Mouse (Mus musculus): Measurements from ENCODE around the gene Appl2. TPM values are rescaled to one million over a fixed set of nuclear protein-coding genes. Genes with fewer than 3 reads are reported as not detected.
"Not testable (repeated sequence)": the region's sequence is repeated elsewhere in the genome, so short reads cannot be mapped to it uniquely, and the experiment has no call there.

Appl2 gene
- 45.1 and 54.3 TPM in 2 replicates for polyA plus RNA-seq (2016; fragmentation: Nextera tagmentation; extraction: Ambion mirVana)

- Histone ChIP-seq H3K9ac (peak within 1 kb of the TSS; percentile 80), H3K4me3 (peak within 1 kb of the TSS; percentile 82), H3K9me3 (no peaks in the 10 kb centered on the region), H3K4me2 (replicated peaks) (peak within 1 kb of the TSS; percentile 80), H3K27me3 (replicated peaks) (no peaks in the 10 kb centered on the region), H3K4me1 (peaks cover 38% of the 10 kb centered on the region), H3K36me3 (no peaks in the 10 kb centered on the region), H3K27ac (peak within 1 kb of the TSS; percentile 37)
- ATAC-seq (ENCODE audit: low FRiP score, low read depth): peak; percentile 95
- WGBS: under 1% methylated on average over 58 of the region's 59 CpGs
Measured at GRCm38 (mm10) chr10:83648131-83649020, at the start of gene Appl2. Appl2 (minus strand) TSS chr10:83648738.

GRCm38 (mm10) chr10:83696226-83696625, 47.7 kb upstream of the Appl2 start:
- H3K27ac ChIP-seq: no peak overlapping the region
- no peak overlapping the region for H3K9ac ChIP-seq
- 86% methylated on average over 4 of the region's 4 CpGs for WGBS
- no peaks in the 10 kb centered on the region for H3K27me3 ChIP-seq (replicated peaks)
- no peak overlapping the region for H3K4me3 ChIP-seq
- ATAC-seq (ENCODE audit: low FRiP score, low read depth): no peak
- H3K9me3 ChIP-seq: no peaks in the 10 kb centered on the region
- H3K4me1 ChIP-seq: no peaks in the 10 kb centered on the region
- H3K4me2 ChIP-seq (replicated peaks): no peak overlapping the region
- H3K36me3 ChIP-seq: no peaks in the 10 kb centered on the region

- H3K36me3 ChIP-seq: no peaks in the 10 kb centered on the region
- WGBS: 87% methylated on average over 11 of the region's 11 CpGs
Measured at GRCm38 (mm10) chr10:83692175-83692895, 43.8 kb upstream of the Appl2 start.

GRCm38 (mm10) chr10:83688215-83688614, 39.7 kb upstream of the Appl2 start:
- no peak for ATAC-seq (ENCODE audit: low FRiP score, low read depth)
- Histone ChIP-seq H3K27me3 (replicated peaks) (no peaks in the 10 kb centered on the region), H3K9ac (no peak overlapping the region), H3K4me3 (no peak overlapping the region), H3K36me3 (no peaks in the 10 kb centered on the region), H3K4me1 (no peaks in the 10 kb centered on the region), H3K4me2 (replicated peaks) (no peak overlapping the region), H3K27ac (no peak overlapping the region), H3K9me3 (no peaks in the 10 kb centered on the region)
- 85% methylated on average over 2 of the region's 2 CpGs for WGBS

More at GRCm38 (mm10) chr10:83692175-83692895, 43.8 kb upstream of the Appl2 start:
- Histone ChIP-seq H3K27me3 (replicated peaks) (no peaks in the 10 kb centered on the region), H3K4me1 (no peaks in the 10 kb centered on the region), H3K9me3 (no peaks in the 10 kb centered on the region), H3K9ac (no peak overlapping the region), H3K4me2 (replicated peaks) (no peak overlapping the region), H3K27ac (no peak overlapping the region), H3K4me3 (no peak overlapping the region)
- ATAC-seq (ENCODE audit: low FRiP score, low read depth): no peak

DNA sequence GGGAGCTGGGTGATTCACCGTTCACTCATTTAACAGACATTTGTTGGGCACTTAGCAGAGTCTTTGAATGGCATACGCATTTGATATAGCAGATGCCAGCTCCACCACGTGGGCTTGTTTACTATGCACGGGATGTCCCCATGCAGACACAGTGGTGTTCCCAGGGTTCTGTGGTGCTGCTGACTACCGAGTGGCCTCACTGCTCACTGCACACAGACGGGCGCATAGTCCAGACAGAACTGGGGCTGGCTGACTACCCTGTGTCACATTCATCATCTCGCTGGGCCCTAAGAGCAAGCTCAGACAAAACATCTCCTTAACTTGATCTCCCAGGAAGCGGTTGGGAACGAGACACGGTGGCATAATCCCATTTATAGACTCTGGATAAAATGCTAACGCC, 32.8 kb upstream of the Appl2 start:
- Histone ChIP-seq H3K4me2 (replicated peaks) (no peak overlapping the region), H3K9me3 (no peaks in the 10 kb centered on the region), H3K36me3 (no peaks in the 10 kb centered on the region), H3K4me3 (no peak overlapping the region), H3K27me3 (replicated peaks) (no peaks in the 10 kb centered on the region), H3K9ac (no peak overlapping the region), H3K4me1 (no peaks in the 10 kb centered on the region), H3K27ac (no peak overlapping the region)
- WGBS: 92% methylated on average over 12 of the region's 12 CpGs
- no peak for ATAC-seq (ENCODE audit: low FRiP score, low read depth)

- no peak overlapping the region for H3K27ac ChIP-seq
- no peaks in the 10 kb centered on the region for H3K36me3 ChIP-seq
- WGBS: 89% methylated on average over 4 of the region's 4 CpGs
- no peak overlapping the region for H3K4me3 ChIP-seq
- no peak for ATAC-seq (ENCODE audit: low FRiP score, low read depth)
- H3K4me1 ChIP-seq: no peaks in the 10 kb centered on the region
- no peak overlapping the region for H3K9ac ChIP-seq
- H3K27me3 ChIP-seq (replicated peaks): no peaks in the 10 kb centered on the region
- H3K4me2 ChIP-seq (replicated peaks): no peak overlapping the region
- H3K9me3 ChIP-seq: no peaks in the 10 kb centered on the region
Measured at GRCm38 (mm10) chr10:83666556-83666955, 18.0 kb upstream of the Appl2 start.

- ATAC-seq (ENCODE audit: low FRiP score, low read depth): no peak
- Histone ChIP-seq H3K4me3 (no peak overlapping the region), H3K9me3 (no peaks in the 10 kb centered on the region), H3K9ac (no peak overlapping the region), H3K27me3 (replicated peaks) (no peaks in the 10 kb centered on the region), H3K27ac (no peak overlapping the region), H3K4me2 (replicated peaks) (no peak overlapping the region), H3K36me3 (no peaks in the 10 kb centered on the region), H3K4me1 (no peaks in the 10 kb centered on the region)
- 82% methylated on average over 8 of the region's 8 CpGs for WGBS
Measured at GRCm38 (mm10) chr10:83661925-83662324, 13.4 kb upstream of the Appl2 start.

- H3K27me3 ChIP-seq (replicated peaks): no peaks in the 10 kb centered on the region
- no peak overlapping the region for H3K4me3 ChIP-seq
- no peak overlapping the region for H3K9ac ChIP-seq
- no peak overlapping the region for H3K4me2 ChIP-seq (replicated peaks)
- no peak overlapping the region for H3K27ac ChIP-seq
- H3K9me3 ChIP-seq: no peaks in the 10 kb centered on the region
- H3K4me1 ChIP-seq: no peaks in the 10 kb centered on the region
- 74% methylated on average over 4 of the region's 4 CpGs for WGBS
- no peaks in the 10 kb centered on the region for H3K36me3 ChIP-seq
- no peak for ATAC-seq (ENCODE audit: low FRiP score, low read depth)
Measured at GRCm38 (mm10) chr10:83660605-83661004, 12.1 kb upstream of the Appl2 start.

DNA sequence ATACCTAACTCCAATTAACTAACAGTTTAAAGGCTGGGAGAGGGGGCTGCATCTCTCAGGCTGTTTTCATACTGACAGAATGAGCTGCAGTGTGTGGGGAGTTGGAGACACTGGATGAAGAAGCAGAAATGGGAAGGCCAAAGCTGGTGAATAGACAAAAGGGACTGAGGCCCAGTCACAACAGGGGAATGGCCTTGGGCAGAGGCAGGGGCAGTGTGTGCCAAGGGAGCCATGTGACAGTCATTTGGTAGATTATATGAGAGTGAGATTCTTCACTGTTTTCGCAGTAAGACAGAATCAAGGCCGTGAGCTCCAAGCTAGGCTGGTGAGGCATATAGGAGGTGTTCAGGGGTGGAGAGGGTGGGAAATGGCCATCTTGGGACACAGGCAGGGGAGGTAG, 6.1 kb upstream of the Appl2 start:
- H3K36me3 ChIP-seq: no peaks in the 10 kb centered on the region
- H3K4me2 ChIP-seq (replicated peaks): no peak overlapping the region
- no peaks in the 10 kb centered on the region for H3K27me3 ChIP-seq (replicated peaks)
- no peaks in the 10 kb centered on the region for H3K4me1 ChIP-seq
- no peaks in the 10 kb centered on the region for H3K9me3 ChIP-seq
- no peak overlapping the region for H3K4me3 ChIP-seq
- no peak overlapping the region for H3K9ac ChIP-seq
- H3K27ac ChIP-seq: no peak overlapping the region
- 91% methylated on average over 2 of the region's 2 CpGs for WGBS
- no peak for ATAC-seq (ENCODE audit: low FRiP score, low read depth)

- peaks cover 10% of the 10 kb centered on the region; the same call in 1 of the 2 replicates for H3K4me1 ChIP-seq
- H3K4me2 ChIP-seq (replicated peaks); H3K36me3 ChIP-seq; ATAC-seq (ENCODE audit: low FRiP score, low read depth); H3K27me3 ChIP-seq (replicated peaks); H3K9ac ChIP-seq; H3K27ac ChIP-seq; H3K4me3 ChIP-seq; H3K9me3 ChIP-seq: not testable (repeated sequence)
- WGBS: 94% methylated on average over 19 of the region's 19 CpGs
Measured at GRCm38 (mm10) chr10:83652205-83652866, 3.8 kb upstream of the Appl2 start.

DNA sequence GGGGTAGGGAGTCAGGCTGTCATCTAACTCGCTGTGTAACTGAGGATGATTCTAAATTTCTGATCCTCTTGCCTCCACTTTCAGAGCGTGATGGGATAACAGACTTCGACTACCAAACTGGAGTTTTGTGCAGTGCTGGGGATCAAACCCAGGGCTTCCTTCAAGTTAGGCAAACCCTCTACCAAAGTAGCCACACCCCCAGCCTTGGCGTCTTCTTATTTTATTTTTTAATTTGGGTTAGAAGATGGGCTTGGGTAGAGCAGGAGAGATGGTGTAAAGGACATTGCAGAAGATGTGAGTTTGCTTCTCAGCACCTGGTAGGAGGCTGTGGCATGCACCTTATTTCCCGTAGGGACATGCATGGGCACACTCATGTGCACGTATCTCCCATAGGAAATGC, 499 bp upstream of the Appl2 start:
- no peaks in the 10 kb centered on the region for H3K36me3 ChIP-seq
- H3K4me1 ChIP-seq: peaks cover 35% of the 10 kb centered on the region
- WGBS: 39% methylated on average over 6 of the region's 6 CpGs
- H3K27ac ChIP-seq: no peak overlapping the region; the same call in 1 of the 2 replicates
- H3K4me2 ChIP-seq (replicated peaks): peak overlapping the region; percentile 80
- ATAC-seq (ENCODE audit: low FRiP score, low read depth): peak; percentile 12
- peak overlapping the region; percentile 80 for H3K9ac ChIP-seq
- H3K9me3 ChIP-seq: no peaks in the 10 kb centered on the region
- peak overlapping the region; percentile 82 for H3K4me3 ChIP-seq
- H3K27me3 ChIP-seq (replicated peaks): no peaks in the 10 kb centered on the region

DNA sequence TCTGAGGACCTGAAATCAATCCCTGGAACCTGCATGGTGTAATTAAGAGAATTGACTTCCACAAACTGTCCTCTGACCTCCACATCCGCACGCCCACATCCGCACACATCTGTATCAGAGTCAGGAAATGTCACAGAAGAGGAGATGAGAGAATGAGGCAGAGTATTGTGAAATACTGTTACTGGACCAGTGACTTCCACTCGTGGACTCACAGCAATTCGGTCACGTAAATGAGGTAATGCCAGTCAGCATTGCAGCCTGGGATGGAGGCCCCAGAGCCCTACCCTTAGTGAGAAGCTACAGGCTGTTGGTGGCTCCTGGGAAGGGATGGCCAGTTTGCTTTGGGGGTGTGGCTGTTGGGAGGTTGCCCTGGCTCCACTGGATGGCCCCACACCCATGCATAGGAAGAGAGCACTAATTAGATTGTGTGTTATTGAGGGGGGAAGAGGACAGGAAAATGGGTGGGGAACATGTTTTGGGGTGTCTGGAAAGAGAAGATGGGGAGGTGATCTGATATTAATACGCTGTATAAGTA, 2.1 kb downstream of the Appl2 start:
- 91% methylated on average over 7 of the region's 7 CpGs for WGBS
- Histone ChIP-seq H3K27me3 (replicated peaks) (no peaks in the 10 kb centered on the region), H3K27ac (no peak overlapping the region), H3K9ac (no peak overlapping the region), H3K4me1 (peaks cover 38% of the 10 kb centered on the region), H3K4me2 (replicated peaks) (no peak overlapping the region), H3K36me3 (no peaks in the 10 kb centered on the region), H3K9me3 (no peaks in the 10 kb centered on the region), H3K4me3 (no peak overlapping the region)
- ATAC-seq (ENCODE audit: low FRiP score, low read depth): no peak
